Mouse (Mus musculus) liver, embryonic 14.5 days (tissue): ENCODE measurements around the gene Cplx1. TPM values are rescaled to one million over a fixed set of nuclear protein-coding genes. Genes with fewer than 3 reads are reported as not detected.

Experiments
- ATAC-seq: fragments of 200-750 bp; cut with Nextera tagmentation; 2 replicates; pipeline ENCODE4 v1.8.0; 2017; ENCODE audit warnings: moderate number of reproducible peaks, mild to moderate bottlenecking, moderate library complexity; ENCODE audit not compliant: insufficient read depth
- DNase-seq, 3 experiments: peaks; one replicate each; pipeline ENCODE4 v3.0.0-alpha.2; 2012 to 2013; ENCODE audit warnings: low read depth in 3 of 3, low spot score in 3 of 3
- H3K27ac ChIP-seq: fragments of 300-500 bp; sonication (generic); 2 replicates; pipeline ENCODE4 v1.5.1; 2014; ENCODE audit warnings: moderate library complexity, mild to moderate bottlenecking, control low read depth, inconsistent platforms
- H3K27me3 ChIP-seq: fragments of 300-500 bp; sonication (generic); 2 replicates; pipeline ENCODE4 v1.6.1; 2014; ENCODE audit warnings: mild to moderate bottlenecking, low read length, moderate library complexity; ENCODE audit not compliant: control insufficient read depth, insufficient read depth
- H3K36me3 ChIP-seq: fragments of 300-500 bp; sonication (generic); replicated peaks from 2 replicates; pipeline ENCODE4 v1.6.1; 2014; ENCODE audit warnings: low read depth; ENCODE audit not compliant: control insufficient read depth, insufficient read depth
- H3K4me1 ChIP-seq, 2 experiments: fragments of 200-500 bp in 1 of 2; fragments of 300-500 bp in 1 of 2; sonication (generic) in 1 of 2; replicated peaks; 2 replicates each; pipeline ENCODE4 v1.6.1; 2012 to 2014; ENCODE audit warnings: antibody characterized with exemption in 1 of 2, inconsistent platforms in 1 of 2, low read length in 1 of 2; ENCODE audit not compliant: control insufficient read depth in 2 of 2, insufficient read depth in 2 of 2
- H3K4me2 ChIP-seq: fragments of 300-500 bp; sonication (generic); 2 replicates; pipeline ENCODE4 v1.6.1; 2014; ENCODE audit warnings: low read depth, mild to moderate bottlenecking, control low read depth, moderate library complexity
- H3K4me3 ChIP-seq, 2 experiments: fragments of 200-500 bp in 1 of 2; fragments of 300-500 bp in 1 of 2; sonication (generic) in 1 of 2; 2 replicates each; pipeline ENCODE4 v1.5.1; 2012 to 2014; ENCODE audit warnings: low read depth in 2 of 2, low read length in 2 of 2, mild to moderate bottlenecking in 2 of 2, control low read depth in 1 of 2, inconsistent platforms in 1 of 2, moderate library complexity in 1 of 2; ENCODE audit not compliant: insufficient read depth in 1 of 2
- H3K9ac ChIP-seq: fragments of 300-500 bp; sonication (generic); replicated peaks from 2 replicates; pipeline ENCODE4 v1.6.1; 2014; ENCODE audit warnings: mild to moderate bottlenecking, control low read depth, moderate library complexity
- H3K9me3 ChIP-seq: fragments of 300-500 bp; sonication (generic); 2 replicates; pipeline ENCODE4 v1.6.1; 2016; ENCODE audit warnings: low read length, mixed read lengths; ENCODE audit not compliant: control insufficient read depth
- CTCF ChIP-seq: IDR thresholded peaks from 2 replicates; pipeline ENCODE4 v1.5.1; 2016; ENCODE audit warnings: antibody characterized with exemption, low read depth, control low read depth
- EP300 ChIP-seq: IDR thresholded peaks from 2 replicates; pipeline ENCODE4 v1.6.1; 2016; ENCODE audit warnings: antibody characterized with exemption, low read depth
- WGBS: fragments of 180-500 bp; shearing (Covaris S2); extraction: QIAGEN DNeasy Blood & Tissue Kit; methylation state at CpG from one replicate; pipeline ENCODE4 v1.1.7; 2014; ENCODE audit not compliant: insufficient replicate concordance; 5-methylcytosine and 5-hydroxymethylcytosine counted together
- polyA plus RNA-seq, 2 experiments: library from polyadenylated mRNA; depleted of rRNA in 1 of 2; stranded (reverse) in 1 of 2; unstranded in 1 of 2; fragments of >200 nt; fragmentation: Nextera tagmentation in 1 of 2; extraction: Ambion mirVana in 1 of 2; gene quantifications; 2 replicates each; pipeline versions ENCODE4 v1.2.1 to v1.2.3; 2012 to 2014

The Cplx1 gene
- polyA plus RNA-seq, 2 experiments = not detected

DNA sequence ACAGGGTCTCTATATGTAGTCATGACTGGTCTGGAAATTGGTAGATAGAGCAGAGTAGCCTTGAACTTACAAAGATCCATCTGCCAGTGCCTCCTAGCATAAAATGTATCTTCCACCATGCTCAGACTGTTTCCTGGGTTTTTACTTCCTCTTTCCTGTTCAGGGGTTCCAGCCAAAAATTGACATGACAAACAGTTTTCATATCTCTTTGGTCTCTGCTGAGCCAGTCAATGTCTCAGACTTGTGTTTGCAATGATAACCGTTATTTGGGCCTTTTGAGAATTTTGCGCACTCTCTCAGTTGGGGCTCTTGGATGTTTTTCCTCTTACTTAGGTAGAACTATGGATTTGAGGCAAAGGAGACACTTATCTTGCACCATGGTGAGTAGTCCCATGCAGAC is 15.6 kb downstream of the Cplx1 start:
- H3K9me3 ChIP-seq = peaks cover 3% of the 10 kb centered on the region; the same call in 1 of the 2 replicates
- no peak for TF ChIP-seq CTCF
- TF ChIP-seq EP300 = no peak
- no peak for ATAC-seq
- no peak overlapping the region for H3K4me3 ChIP-seq
- WGBS = 77% methylated on average over 2 of the region's 2 CpGs
- no peak overlapping the region for H3K9ac ChIP-seq
- no peaks in the 10 kb centered on the region for H3K27me3 ChIP-seq
- no peaks in the 10 kb centered on the region for H3K4me1 ChIP-seq
- no peaks in the 10 kb centered on the region for H3K36me3 ChIP-seq
- no peak overlapping the region for H3K27ac ChIP-seq
- no peak overlapping the region for H3K4me2 ChIP-seq
- no peak for DNase-seq

DNA sequence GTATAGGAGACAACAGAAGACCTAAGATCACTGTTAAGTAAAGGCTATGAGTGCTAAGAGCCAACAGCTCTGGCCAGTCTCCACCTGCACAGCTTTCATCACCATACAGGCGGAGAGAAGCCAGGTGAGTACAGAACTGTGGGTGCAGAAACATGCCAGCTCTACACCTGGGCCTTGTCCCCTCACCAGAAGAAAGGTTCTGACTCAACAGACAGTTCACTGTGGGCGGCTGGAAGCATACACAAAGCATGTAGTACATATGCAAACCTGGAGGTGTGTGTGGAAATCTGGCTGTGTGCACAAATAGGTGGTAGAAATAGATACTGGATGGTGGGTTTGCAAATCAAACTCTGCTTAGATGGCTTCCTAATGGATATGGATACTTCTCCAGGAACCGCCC is 27.2 kb downstream of the Cplx1 start:
- Histone ChIP-seq H3K9ac (no peak overlapping the region), H3K36me3 (no peaks in the 10 kb centered on the region), H3K9me3 (no peaks in the 10 kb centered on the region), H3K27ac (no peak overlapping the region), H3K4me3 (no peak overlapping the region), H3K27me3 (no peaks in the 10 kb centered on the region), H3K4me2 (no peak overlapping the region), H3K4me1 (no peaks in the 10 kb centered on the region)
- no peak for ATAC-seq
- 45% methylated on average over 3 of the region's 3 CpGs for WGBS
- no peak for DNase-seq
- TF ChIP-seq CTCF (no peak), EP300 (no peak)

DNA sequence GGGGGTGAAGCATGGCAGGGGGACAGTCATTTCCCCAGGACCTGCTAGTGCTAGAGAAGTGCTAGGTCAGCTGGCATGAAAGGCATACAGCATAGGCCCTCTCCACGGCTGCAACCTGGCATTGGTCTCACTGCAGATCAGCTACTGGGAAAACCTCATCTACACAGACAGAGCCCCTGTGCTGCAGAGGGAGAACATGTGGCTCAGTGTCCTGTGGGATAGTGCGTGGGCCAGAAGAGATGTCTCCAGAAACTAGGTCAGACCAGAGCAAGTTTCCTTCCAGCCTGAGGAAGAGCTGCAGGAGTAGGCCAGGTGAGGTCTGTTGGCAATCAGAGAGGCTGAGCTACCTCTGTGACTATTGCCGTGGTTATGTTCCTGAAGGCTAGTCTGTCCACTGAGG is 27.9 kb downstream of the Cplx1 start:
- H3K27ac ChIP-seq = no peak overlapping the region
- H3K4me1 ChIP-seq = no peaks in the 10 kb centered on the region
- WGBS = 55% methylated on average over 3 of the region's 3 CpGs
- H3K9ac ChIP-seq = no peak overlapping the region
- no peaks in the 10 kb centered on the region for H3K27me3 ChIP-seq
- no peak overlapping the region for H3K4me3 ChIP-seq
- H3K36me3 ChIP-seq = no peaks in the 10 kb centered on the region
- no peak for DNase-seq
- H3K4me2 ChIP-seq = no peak overlapping the region
- no peak for TF ChIP-seq CTCF
- TF ChIP-seq EP300 = no peak
- no peak for ATAC-seq
- H3K9me3 ChIP-seq = no peaks in the 10 kb centered on the region

DNA sequence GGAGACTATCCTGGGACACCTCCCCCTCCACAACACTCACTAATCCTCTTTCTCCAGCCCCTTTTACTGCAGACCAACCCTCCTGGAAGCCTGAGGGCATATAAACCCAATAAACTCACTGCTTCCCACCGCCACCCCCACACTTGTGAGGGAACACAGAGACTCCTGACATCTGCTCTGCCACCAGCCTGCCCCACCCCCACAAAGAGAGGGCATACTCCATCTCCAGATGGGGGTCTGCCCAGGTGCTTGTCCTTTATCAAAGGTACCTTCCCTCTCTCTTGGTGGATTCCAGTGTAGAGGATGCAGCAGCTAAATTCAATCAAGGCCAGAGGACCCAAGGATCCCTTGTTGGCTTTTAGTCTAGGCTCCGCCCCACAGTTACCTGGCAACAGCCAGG is 28.8 kb downstream of the Cplx1 start:
- WGBS = 52% methylated on average over 2 of the region's 2 CpGs
- Histone ChIP-seq H3K4me3 (no peak overlapping the region), H3K27me3 (no peaks in the 10 kb centered on the region), H3K9me3 (no peaks in the 10 kb centered on the region), H3K27ac (no peak overlapping the region), H3K4me2 (no peak overlapping the region), H3K9ac (no peak overlapping the region), H3K4me1 (no peaks in the 10 kb centered on the region), H3K36me3 (no peaks in the 10 kb centered on the region)
- TF ChIP-seq CTCF (no peak), EP300 (no peak)
- ATAC-seq = no peak
- DNase-seq = no peak

DNA sequence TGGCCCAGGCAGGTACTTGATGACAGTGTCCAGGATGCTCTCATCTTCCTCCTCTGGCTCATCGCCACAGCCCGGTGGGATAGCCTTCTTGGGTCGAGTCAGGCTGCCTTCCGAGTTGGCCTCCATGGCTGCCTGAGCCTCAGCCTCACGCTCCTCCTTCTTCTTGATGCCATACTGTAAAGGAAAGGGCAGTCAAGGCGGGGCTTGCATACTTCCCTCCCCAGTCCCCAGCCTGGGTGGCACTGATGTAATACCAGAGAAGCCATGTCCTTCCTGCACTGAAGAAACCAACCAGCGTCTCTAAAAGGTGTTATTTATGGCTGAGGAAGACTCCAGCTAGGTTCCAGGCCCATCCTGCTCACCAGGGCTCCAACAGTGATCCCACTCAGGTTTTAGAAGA is 29.7 kb downstream of the Cplx1 start:
- TF ChIP-seq CTCF = no peak
- TF ChIP-seq EP300 = no peak
- Histone ChIP-seq H3K9me3 (no peaks in the 10 kb centered on the region), H3K4me2 (no peak overlapping the region), H3K9ac (no peak overlapping the region), H3K27ac (no peak overlapping the region), H3K27me3 (no peaks in the 10 kb centered on the region), H3K36me3 (no peaks in the 10 kb centered on the region), H3K4me3 (no peak overlapping the region), H3K4me1 (no peaks in the 10 kb centered on the region)
- DNase-seq = no peak
- no peak for ATAC-seq
- 54% methylated on average over 7 of the region's 7 CpGs for WGBS

DNA sequence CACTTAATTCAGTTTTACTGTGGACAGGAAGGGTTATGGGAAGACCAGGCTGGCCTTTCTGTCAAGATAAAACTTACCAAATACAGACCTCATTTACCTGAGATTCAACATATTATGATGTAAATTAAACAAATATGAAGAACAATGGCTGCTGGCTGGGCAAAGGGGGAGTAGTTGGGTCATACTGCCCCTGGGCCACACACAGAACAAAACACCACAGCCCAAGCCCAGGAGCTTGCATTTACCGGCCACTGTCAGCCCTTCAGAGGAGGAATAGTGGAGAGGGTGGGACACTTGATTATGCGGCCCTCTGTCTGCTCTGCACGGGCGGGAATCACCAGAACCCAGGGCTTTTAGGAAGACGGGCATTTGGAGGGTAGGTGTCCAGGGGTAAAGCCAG is 30.9 kb downstream of the Cplx1 start:
- Histone ChIP-seq H3K4me3 (no peak overlapping the region), H3K9ac (no peak overlapping the region), H3K4me2 (no peak overlapping the region), H3K27ac (no peak overlapping the region), H3K9me3 (no peaks in the 10 kb centered on the region), H3K4me1 (peaks cover 4 to 5% of the 10 kb centered on the region in 2 experiments), H3K36me3 (no peaks in the 10 kb centered on the region), H3K27me3 (no peaks in the 10 kb centered on the region)
- TF ChIP-seq EP300 (no peak), CTCF (no peak)
- WGBS = 68% methylated on average over 5 of the region's 5 CpGs
- no peak for ATAC-seq
- no peak for DNase-seq
